Mouse (Mus musculus) heart, adult 18-20 months (tissue): Measurements from ENCODE around the gene Fam184a. TPM values are rescaled to one million over a fixed set of nuclear protein-coding genes. Genes with fewer than 3 reads are reported as not detected.

Experiments
- DNase-seq, 2 experiments: peaks; one replicate each; pipeline ENCODE4 v3.0.0; 2021 to 2022; ENCODE audit warnings: mixed read lengths in 1 of 2
- long read RNA-seq, 2 experiments: library from polyadenylated mRNA; stranded (forward); transcript quantifications; one replicate each; pipeline ENCODE4 v2.0.0; 2021
- total RNA-seq, 2 experiments: library from RNA; stranded (reverse); gene quantifications; 2 replicates each; pipeline ENCODE4 v1.2.3; 2021

Fam184a gene
- 1 to 10 TPM in 1 of 2 experiments, under 1 TPM in 1; 0.85 to 1.5 TPM for total RNA-seq
- long read RNA-seq, experiment 1, partial matches to known transcripts: 1 of 1 reads
- long read RNA-seq, experiment 1, other reads (novel, unspliced or antisense): 0 of 1 reads
- long read RNA-seq, experiment 2, partial matches to known transcripts: 2 of 6 reads
- long read RNA-seq, experiment 2, other reads (novel, unspliced or antisense): 4 of 6 reads

- DNase-seq: peak; percentile 62 to 67
These were observed at the start of gene Fam184a for GRCm38 (mm10) chr10:53750955-53751652. Gene Fam184a (minus strand): TSS chr10:53751123.

GRCm38 (mm10) chr10:53796258-53796581 is 45.3 kb upstream of the Fam184a start:
- DNase-seq: no peak

- DNase-seq: peak in 1 of 2 experiments; percentile 44
These were observed 44.8 kb upstream of the Fam184a start for GRCm38 (mm10) chr10:53795567-53796257.

- no peak for DNase-seq
These were observed 40.4 kb upstream of the Fam184a start for GRCm38 (mm10) chr10:53791281-53791680.

DNA sequence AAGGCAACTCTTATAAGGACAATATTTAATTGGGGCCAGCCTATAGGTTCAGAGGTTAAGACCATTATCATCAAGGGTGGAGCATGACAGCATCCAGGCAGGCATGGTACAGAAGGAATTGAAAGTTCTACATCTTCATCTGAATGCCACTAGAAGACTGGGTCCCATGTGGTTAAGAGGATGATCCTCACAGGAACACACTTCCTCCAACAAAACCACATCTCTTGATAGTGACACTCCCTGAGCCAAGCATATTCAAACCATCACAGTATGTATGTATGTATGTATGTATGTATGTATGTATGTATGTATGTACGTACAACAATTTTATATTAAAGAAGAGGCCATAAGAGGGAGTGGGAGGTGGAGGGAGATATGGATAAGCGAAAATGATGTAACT is 25.7 kb upstream of the Fam184a start:
- no peak for DNase-seq

- DNase-seq: no peak
These were observed 21.8 kb upstream of the Fam184a start for GRCm38 (mm10) chr10:53772708-53773107.

- no peak for DNase-seq
These were observed 20.6 kb upstream of the Fam184a start for GRCm38 (mm10) chr10:53771480-53771879.

DNA sequence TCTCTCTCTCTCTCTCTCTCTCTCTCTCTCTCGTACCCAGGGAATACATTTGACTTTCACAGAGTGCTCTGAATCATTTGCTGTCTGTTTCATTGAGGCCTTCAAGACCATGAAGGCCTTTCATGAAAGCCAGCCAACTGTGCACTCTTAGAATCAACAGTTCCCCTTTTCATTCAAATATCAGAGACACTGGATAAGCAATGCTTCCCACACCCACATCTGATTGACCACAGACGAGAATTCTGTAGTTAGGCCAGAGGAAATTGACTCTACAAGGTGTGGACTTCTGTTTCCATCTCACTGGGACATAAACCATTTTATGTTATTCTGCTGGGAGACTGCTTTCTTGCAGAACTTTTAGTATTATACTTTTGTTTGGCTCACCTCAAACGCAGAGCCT is 17.8 kb upstream of the Fam184a start:
- DNase-seq: no peak

GRCm38 (mm10) chr10:53765471-53765870 is 14.5 kb upstream of the Fam184a start:
- no peak for DNase-seq

DNA sequence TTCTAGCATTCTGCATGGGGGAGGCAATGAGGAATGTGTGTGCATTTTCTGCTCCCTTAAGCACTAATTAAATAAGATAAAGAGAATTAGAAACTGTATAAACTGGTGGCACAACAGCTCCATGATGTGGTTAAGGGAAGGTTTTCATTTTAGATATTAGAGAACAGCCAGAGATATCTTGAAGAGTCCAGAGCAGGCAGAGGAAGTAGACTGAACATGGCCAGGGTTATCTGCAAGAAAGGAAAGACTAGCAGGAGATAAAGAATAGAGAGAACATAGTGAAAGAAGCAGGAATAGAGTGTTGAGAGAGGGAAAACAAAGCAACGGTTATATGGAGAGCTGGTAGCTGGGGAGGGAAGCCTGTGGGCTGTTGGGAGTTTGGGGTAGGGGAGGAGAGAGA is 1.8 kb upstream of the Fam184a start:
- no peak for DNase-seq

- DNase-seq: peak in 1 of 2 experiments; percentile 2
These were observed 508 bp downstream of the Fam184a start for GRCm38 (mm10) chr10:53750275-53750954.

DNA sequence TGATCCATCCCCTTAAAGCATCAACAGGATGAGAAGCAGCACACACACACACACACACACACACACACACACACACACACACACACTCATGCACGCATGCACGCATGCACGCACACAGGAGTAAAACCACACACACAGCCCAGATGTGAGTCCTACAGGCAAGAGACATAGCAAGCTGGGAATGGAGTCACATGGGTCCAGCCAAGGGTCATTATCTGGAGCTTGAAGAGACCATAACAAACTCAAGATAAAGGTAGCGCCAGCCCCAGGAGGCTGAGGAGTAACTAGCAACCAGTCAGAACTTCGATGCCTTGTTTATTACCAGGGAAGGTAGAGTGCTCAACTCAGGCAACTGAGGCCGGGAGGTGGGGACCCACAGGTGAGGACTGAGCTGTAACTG is 4.9 kb downstream of the Fam184a start:
- DNase-seq: no peak

GRCm38 (mm10) chr10:53742961-53743360 is 8.0 kb downstream of the Fam184a start:
- no peak for DNase-seq

DNA sequence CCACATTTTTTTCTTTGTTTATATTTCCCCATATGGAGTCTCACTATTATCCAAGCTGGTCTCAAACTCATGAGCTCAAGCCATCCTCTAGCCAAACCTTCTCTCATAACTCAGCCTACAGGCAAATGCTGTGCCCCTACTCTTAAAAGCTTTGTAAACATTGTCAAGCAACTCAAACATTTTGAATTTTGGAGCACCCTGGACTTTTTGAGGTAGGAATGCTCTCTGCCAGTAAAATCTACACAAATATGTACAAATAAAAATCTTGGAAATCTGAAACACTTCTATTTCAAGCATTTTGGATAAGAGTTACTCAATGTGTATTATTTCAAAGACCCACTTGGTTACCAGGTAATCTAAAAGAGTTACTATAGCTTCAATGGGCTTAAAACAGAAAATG is 10.9 kb downstream of the Fam184a start:
- DNase-seq: no peak

DNA sequence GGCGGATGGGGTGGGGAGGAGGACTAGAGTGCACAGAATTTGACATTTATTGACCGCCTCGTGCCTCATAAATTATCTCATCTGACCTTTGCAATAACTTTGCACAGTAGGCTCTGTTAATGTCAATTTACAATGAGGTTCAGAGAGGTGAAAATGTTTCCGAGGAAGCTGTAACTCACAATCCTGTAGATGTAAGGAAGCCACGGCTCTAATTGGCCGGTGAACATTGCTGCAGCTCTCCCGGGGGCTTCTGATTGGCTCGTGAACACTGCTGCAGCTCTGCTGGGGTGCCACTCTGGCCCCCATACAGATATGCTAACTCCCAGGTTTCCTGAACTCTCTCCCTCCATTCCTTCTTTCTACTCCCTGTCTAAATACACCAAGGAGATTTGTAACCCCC is 12.1 kb downstream of the Fam184a start:
- no peak for DNase-seq

DNA sequence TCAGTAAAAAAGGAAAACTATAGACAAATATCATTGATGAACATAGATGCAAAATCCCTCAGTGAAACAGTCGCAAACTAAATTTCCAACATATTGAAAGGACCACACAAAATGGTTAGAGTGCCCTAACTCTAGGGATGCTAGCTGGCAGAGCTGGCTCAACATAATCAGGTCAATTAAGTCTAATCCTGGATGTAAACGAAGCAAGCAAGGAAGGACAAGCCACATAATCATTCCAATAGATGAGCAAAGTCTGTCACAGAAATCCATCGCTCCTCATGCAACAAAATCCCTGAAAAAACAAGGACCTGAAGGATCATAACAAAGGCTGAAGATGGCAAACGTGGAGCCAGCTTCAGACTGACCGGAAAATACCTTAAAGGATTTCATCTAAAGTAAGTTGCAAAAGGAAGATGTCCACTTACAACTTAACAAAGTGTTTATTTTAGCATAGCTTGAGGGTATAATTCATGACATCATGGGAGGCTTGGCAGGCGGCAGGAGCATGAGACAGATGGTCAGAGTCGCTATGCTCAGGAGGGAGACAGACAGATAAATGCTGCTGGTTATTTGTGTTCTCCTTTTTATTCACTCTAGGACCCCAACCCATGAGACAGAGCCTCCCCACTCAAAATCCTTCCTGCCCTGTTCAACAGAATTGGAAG is 15.6 kb downstream of the Fam184a start:
- DNase-seq: no peak

GRCm38 (mm10) chr10:53732324-53732723 is 18.6 kb downstream of the Fam184a start:
- DNase-seq: no peak

DNA sequence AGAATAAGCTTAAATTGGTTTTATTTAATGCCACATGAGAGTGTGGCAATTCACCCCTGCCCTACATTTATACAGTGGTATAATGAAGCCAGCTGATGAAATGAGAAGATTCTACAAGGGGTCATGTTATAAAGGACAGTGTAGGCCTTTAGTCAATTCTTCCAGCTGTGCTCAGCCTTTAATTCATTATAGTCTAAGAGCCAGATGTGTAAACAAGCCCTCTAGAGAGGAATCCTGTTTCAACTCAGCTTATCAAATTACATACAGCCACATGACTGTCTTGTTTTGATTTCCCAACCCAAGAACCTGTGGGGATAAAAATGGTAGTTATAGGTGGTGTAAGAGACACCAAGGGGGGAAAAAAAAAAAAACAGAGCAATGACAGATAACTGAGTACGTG is 22.0 kb downstream of the Fam184a start:
- DNase-seq: no peak

GRCm38 (mm10) chr10:53725301-53725700 is 25.6 kb downstream of the Fam184a start:
- no peak for DNase-seq

GRCm38 (mm10) chr10:53704516-53704915 is 46.4 kb downstream of the Fam184a start:
- no peak for DNase-seq

DNA sequence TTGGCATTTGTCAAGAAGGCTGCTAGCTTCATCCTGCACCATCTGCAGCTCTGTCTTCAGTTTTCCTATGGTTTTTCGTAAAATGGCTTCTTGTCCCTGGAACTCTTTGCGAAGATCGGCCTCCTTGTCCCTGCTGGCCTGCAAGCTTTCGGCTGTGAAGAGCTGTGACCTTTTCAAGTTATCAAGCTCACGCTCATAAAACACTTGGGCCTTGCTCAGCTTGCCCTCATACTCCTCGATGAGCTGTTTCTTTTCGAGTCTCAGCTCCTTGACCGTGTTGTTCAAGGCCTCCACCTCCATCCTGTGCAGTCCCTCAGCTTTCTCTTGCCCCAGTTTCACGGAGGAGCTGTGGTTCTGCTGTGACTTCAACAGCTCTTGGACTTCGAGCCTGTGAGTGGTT is 52.4 kb downstream of the Fam184a start:
- DNase-seq: no peak

GRCm38 (mm10) chr10:53694757-53695156 is 56.2 kb downstream of the Fam184a start:
- no peak for DNase-seq
